Mouse (Mus musculus): ENCODE data around the gene Prkaca. TPM values are rescaled to one million over a fixed set of nuclear protein-coding genes. Genes with fewer than 3 reads are reported as not detected.
A peak's percentile ranks its signal among the peaks of the same experiment; 100 is the strongest.

Prkaca gene
- total and polyA plus RNA-seq, 3 experiments: 24.7 to 74.9 TPM; not detected in 1

DNA sequence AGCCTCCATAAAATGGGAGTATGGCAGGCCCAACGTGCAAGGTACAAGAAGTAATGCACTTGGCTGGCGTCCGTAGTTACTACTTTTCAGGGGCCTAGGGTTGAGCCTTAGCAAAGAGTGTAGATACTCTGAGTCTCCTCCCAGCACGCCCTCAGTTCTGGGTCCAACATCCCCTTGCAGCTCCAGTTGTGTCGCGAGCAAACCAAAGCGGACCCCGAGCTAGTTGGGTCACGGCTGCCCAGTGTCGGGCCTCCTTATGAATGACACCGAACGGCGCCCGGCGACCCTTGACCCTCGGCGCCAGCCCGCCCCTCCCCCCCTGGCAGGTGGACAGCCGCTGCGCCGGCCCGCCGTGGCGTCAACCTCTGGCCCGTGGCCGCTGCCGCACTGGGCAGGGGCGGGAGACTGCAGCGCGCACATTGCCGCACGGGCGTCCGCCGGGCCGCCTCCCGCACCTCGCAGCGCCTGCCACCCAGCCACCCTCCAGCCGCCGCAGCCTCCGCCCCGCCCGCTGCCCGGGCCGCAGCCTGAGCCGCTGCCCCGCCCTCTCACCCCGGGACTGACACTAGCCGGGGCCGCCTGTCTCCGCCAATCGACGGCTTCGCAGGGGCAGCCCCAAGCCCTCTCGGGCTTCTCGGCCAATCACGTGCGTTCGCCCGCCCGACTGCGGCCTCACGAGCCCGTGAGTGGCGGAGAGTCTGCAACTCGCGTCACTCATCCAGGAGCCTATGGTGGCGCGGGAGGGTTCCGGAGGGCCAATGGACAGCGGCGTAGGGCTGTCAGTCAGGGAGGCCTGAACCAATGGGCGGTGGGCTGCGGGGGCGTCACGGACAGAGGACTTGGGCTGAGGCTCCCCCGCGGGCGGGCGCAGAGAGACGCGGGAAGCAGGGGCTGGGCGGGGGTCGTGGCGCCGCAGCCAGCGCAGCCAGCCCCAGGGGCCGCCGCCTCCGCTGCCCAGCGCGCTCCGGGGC, at the start of gene Prkaca (continued):
- TF ChIP-seq EP300 (IDR thresholded peaks at IDR 0.05; ENCODE audit: low read depth in 1 of 2, low read length in 2 of 2) (no peak), TAL1 (IDR thresholded peaks at IDR 0.05; ENCODE audit: low read length) (no peak), USF1 (IDR thresholded peaks at IDR 0.05; ENCODE audit: low read depth, low read length) (peak; percentile 75), NELFE (IDR thresholded peaks at IDR 0.05; ENCODE audit: low read depth, low read length) (peak; percentile 63), MAX (IDR thresholded peaks at IDR 0.05; ENCODE audit: low read length) (peak; percentile 67; the same call in 1 of the 2 replicates), E2F4 (IDR thresholded peaks at IDR 0.05; ENCODE audit: borderline replicate concordance, low read depth, low read length) (no peak)

DNA sequence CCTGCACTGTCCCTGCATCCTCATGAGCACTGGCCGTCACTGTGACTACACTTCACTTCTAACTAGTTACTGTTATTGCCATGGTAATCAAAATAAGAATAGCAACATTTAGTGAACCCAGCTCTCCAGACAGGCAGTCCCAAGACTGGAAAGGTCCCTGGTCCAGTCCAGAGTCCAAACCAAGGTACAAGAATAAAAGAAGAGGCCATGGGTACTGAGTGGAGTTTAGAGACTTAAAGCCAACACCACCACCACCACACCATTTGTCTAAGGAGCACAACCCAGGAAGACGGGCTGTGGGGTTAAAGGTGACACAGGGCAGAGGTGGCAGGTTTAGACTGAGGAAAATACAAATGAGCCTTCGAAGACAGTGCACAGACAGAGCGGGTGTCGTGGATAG, 48.2 kb upstream of the Prkaca start:
- H3K36me3 ChIP-seq (ENCODE audit: control insufficient read depth in 1 of 2, insufficient read depth in 2 of 2, low read length in 2 of 2): peaks cover 0 to 2% of the 10 kb centered on the region in 2 experiments; a peak in 1 of 4 replicates
- no peak for DNase-seq (ENCODE audit: low read depth, low spot score)

DNA sequence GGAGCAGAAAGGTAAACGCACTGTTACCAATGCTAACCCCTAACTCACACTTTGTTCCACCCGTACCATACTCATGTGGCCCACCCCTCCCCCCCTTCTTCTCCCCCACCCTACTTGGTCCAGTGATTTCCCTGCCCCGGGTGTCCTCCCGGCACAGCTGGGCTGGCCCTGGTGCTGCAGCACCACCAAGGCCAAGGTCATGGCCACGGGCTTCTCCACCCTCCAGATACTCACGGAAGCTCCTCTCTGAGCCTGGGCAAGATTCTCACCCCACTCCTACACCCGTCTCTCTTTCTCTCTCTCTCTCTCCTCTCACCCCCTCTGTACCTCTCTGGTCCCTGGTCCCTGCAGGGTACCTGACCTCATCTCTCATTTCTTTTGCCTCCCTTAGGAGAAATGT, 46.5 kb upstream of the Prkaca start:
- Histone ChIP-seq H3K4me1 (ENCODE audit: control insufficient read depth in 1 of 2, insufficient read depth in 2 of 2, low read length in 2 of 2) (no peaks in the 10 kb centered on the region), H3K27ac (ENCODE audit: control insufficient read depth, low read depth, low read length) (no peak overlapping the region), H3K9me3 (replicated peaks; ENCODE audit: insufficient read depth, low read length) (no peaks in the 10 kb centered on the region), H3K27me3 (ENCODE audit: control insufficient read depth in 1 of 2, insufficient read depth in 2 of 2, low read length in 2 of 2) (no peaks in the 10 kb centered on the region), H3K79me2 (ENCODE audit: control insufficient read depth, insufficient read depth, low read length, poor library complexity) (no peaks in the 10 kb centered on the region), H3K36me3 (ENCODE audit: control insufficient read depth in 1 of 2, insufficient read depth in 2 of 2, low read length in 2 of 2) (peaks cover 0 to 1% of the 10 kb centered on the region in 2 experiments; a peak in 1 of 4 replicates), H3K9ac (ENCODE audit: control insufficient read depth, low read depth, low read length, poor library complexity, severe bottlenecking) (no peak overlapping the region), H3K4me3 (ENCODE audit: control insufficient read depth in 1 of 2, insufficient read depth in 1 of 2, low read depth in 2 of 2, low read length in 2 of 2) (no peak overlapping the region)
- DNase-seq (ENCODE audit: low read depth, low spot score): no peak
- no peak for TF ChIP-seq CHD1 (IDR thresholded peaks at IDR 0.05; ENCODE audit: low read depth, low read length)
- TF ChIP-seq RCOR1 (IDR thresholded peaks at IDR 0.05; ENCODE audit: low read depth, low read length): no peak
- TF ChIP-seq MAX (IDR thresholded peaks at IDR 0.05; ENCODE audit: low read length): no peak
- TF ChIP-seq POLR2AphosphoS5 (IDR thresholded peaks at IDR 0.05; ENCODE audit: borderline replicate concordance, low read depth, low read length): no peak
- TF ChIP-seq BHLHE40 (IDR thresholded peaks at IDR 0.05; ENCODE audit: borderline replicate concordance, low read depth, low read length): no peak
- no peak for TF ChIP-seq MXI1 (IDR thresholded peaks at IDR 0.05; ENCODE audit: low read depth, low read length)
- no peak for TF ChIP-seq HCFC1 (IDR thresholded peaks at IDR 0.05; ENCODE audit: low read depth, low read length)
- TF ChIP-seq SMC3 (IDR thresholded peaks at IDR 0.05; ENCODE audit: low read depth, low read length): no peak
- no peak for TF ChIP-seq E2F4 (IDR thresholded peaks at IDR 0.05; ENCODE audit: borderline replicate concordance, low read depth, low read length)
- TF ChIP-seq USF1 (IDR thresholded peaks at IDR 0.05; ENCODE audit: low read depth, low read length): no peak
- TF ChIP-seq CTCF (IDR thresholded peaks at IDR 0.05 in 2 of 3, conservative IDR thresholded peaks at IDR 0.05 in 1 of 3; ENCODE audit: control insufficient read depth in 1 of 3, insufficient read depth in 1 of 3, low read depth in 2 of 3, low read length in 3 of 3, poor library complexity in 1 of 3, severe bottlenecking in 1 of 3): no peak

More for the DNA sequence above, 48.2 kb upstream of the Prkaca start:
- H3K27ac ChIP-seq (ENCODE audit: control insufficient read depth, low read depth, low read length): no peak overlapping the region
- H3K9ac ChIP-seq (ENCODE audit: control insufficient read depth, low read depth, low read length, poor library complexity, severe bottlenecking): no peak overlapping the region
- H3K27me3 ChIP-seq (ENCODE audit: control insufficient read depth in 1 of 2, insufficient read depth in 2 of 2, low read length in 2 of 2): no peaks in the 10 kb centered on the region
- H3K4me3 ChIP-seq (ENCODE audit: control insufficient read depth in 1 of 2, insufficient read depth in 1 of 2, low read depth in 2 of 2, low read length in 2 of 2): no peak overlapping the region
- no peak for TF ChIP-seq ETS1 (IDR thresholded peaks at IDR 0.05; ENCODE audit: low read depth, low read length)
- TF ChIP-seq JUND (IDR thresholded peaks at IDR 0.05; ENCODE audit: low read depth, low read length): no peak
- no peak for TF ChIP-seq MAZ (IDR thresholded peaks at IDR 0.05; ENCODE audit: low read depth, low read length)
- no peak for TF ChIP-seq ELF1 (IDR thresholded peaks at IDR 0.05; ENCODE audit: low read depth, low read length)
- TF ChIP-seq USF2 (IDR thresholded peaks at IDR 0.05; ENCODE audit: borderline replicate concordance in 1 of 2, insufficient read depth in 1 of 2, low read depth in 1 of 2, low read length in 2 of 2): no peak
- TF ChIP-seq RAD21 (IDR thresholded peaks at IDR 0.05; ENCODE audit: low read depth, low read length): no peak
- no peak for TF ChIP-seq POLR2A (IDR thresholded peaks at IDR 0.05; ENCODE audit: control insufficient read depth in 1 of 2, insufficient read depth in 1 of 2, low read depth in 1 of 2, low read length in 2 of 2, poor library complexity in 1 of 2)
- TF ChIP-seq ZKSCAN1 (IDR thresholded peaks at IDR 0.05; ENCODE audit: low read depth, low read length): no peak
- no peak for TF ChIP-seq TAL1 (IDR thresholded peaks at IDR 0.05; ENCODE audit: low read length)
- no peak for TF ChIP-seq ZC3H11A (IDR thresholded peaks at IDR 0.05; ENCODE audit: low read depth, low read length)
- no peak for TF ChIP-seq E2F4 (IDR thresholded peaks at IDR 0.05; ENCODE audit: borderline replicate concordance, low read depth, low read length)
- no peak for TF ChIP-seq NRF1 (IDR thresholded peaks at IDR 0.05; ENCODE audit: insufficient read depth, low read depth, low read length, poor library complexity, severe bottlenecking)
- TF ChIP-seq GATA1 (IDR thresholded peaks at IDR 0.05; ENCODE audit: low read depth, low read length): no peak
- H3K79me2 ChIP-seq (ENCODE audit: control insufficient read depth, insufficient read depth, low read length, poor library complexity): no peaks in the 10 kb centered on the region
- no peaks in the 10 kb centered on the region for H3K4me1 ChIP-seq (ENCODE audit: control insufficient read depth in 1 of 2, insufficient read depth in 2 of 2, low read length in 2 of 2)
- no peaks in the 10 kb centered on the region for H3K9me3 ChIP-seq (replicated peaks; ENCODE audit: insufficient read depth, low read length)

Data from MEL (cell line).